Mouse (Mus musculus): ENCODE data around the gene Iffo2. TPM values are rescaled to one million over a fixed set of nuclear protein-coding genes. Genes with fewer than 3 reads are reported as not detected.

Iffo2 gene
- polyA plus RNA-seq, 2 experiments = 0.56 to 1.4 TPM

DNA sequence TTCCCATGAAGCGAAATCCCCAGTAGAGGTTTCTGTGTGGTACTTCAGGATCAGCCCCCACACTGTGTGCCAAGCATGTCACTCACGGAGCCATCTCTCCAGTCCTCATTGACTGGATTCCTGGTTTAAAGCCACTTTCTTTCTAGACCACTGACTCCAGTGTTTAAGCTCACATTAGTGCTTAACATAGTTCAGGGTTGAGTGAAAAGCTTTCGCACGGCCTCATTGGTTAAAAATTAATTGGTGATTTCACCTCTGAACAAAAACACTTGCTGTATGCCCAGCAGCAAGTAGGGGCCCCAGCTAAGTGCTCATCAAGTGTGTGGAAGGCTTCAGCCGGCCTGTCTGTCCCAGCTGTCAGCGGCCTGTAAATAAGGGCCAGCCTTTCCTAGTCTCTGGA is 137.3 kb downstream of the Iffo2 start:
- DNase-seq (ENCODE audit: low read depth in 3 of 3, low spot score in 3 of 3) (no peak), ATAC-seq (ENCODE audit: insufficient read depth) (no peak)
- 60% methylated on average over 6 of the region's 6 CpGs for WGBS (ENCODE audit: insufficient replicate concordance)
- Histone ChIP-seq H3K4me2 (ENCODE audit: low read depth) (no peak overlapping the region), H3K4me3 (ENCODE audit: insufficient read depth in 1 of 2, low read depth in 2 of 2, low read length in 2 of 2) (no peak overlapping the region), H3K9me3 (ENCODE audit: control insufficient read depth, low read length) (no peaks in the 10 kb centered on the region), H3K9ac (replicated peaks) (no peak overlapping the region), H3K36me3 (replicated peaks; ENCODE audit: control insufficient read depth, insufficient read depth, low read depth) (no peaks in the 10 kb centered on the region), H3K27ac (no peak overlapping the region), H3K4me1 (replicated peaks; ENCODE audit: control insufficient read depth in 2 of 2, insufficient read depth in 2 of 2, low read length in 1 of 2) (no peaks in the 10 kb centered on the region), H3K27me3 (ENCODE audit: control insufficient read depth, insufficient read depth, low read length) (no peaks in the 10 kb centered on the region)
- TF ChIP-seq CTCF (IDR thresholded peaks at IDR 0.05; ENCODE audit: low read depth) (no peak), EP300 (IDR thresholded peaks at IDR 0.05; ENCODE audit: low read depth) (no peak)

DNA sequence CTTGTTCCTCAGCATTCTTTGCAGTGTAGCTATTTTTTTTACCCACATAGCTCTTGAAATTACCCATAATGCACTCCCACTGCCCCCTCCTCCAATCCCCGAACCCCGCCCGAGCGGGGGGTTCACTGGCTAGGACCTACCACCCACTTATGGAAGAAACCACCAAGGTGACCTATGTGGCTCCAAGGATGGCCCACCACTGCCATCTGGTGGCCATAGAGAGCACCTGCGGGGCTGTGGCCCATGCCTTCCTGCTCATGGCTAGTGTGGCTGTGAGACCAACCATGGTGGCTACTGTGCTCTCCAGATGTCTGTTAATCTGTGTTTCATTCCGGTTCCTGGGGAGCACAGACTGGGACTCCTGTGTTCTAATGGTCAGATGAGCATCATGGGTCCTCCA is 139.5 kb downstream of the Iffo2 start:
- no peaks in the 10 kb centered on the region for H3K4me1 ChIP-seq (replicated peaks; ENCODE audit: control insufficient read depth in 2 of 2, insufficient read depth in 2 of 2, low read length in 1 of 2)
- no peak for TF ChIP-seq EP300 (IDR thresholded peaks at IDR 0.05; ENCODE audit: low read depth)
- TF ChIP-seq CTCF (IDR thresholded peaks at IDR 0.05; ENCODE audit: low read depth) = peak; percentile 97
- H3K27ac ChIP-seq = no peak overlapping the region
- H3K4me3 ChIP-seq (ENCODE audit: insufficient read depth in 1 of 2, low read depth in 2 of 2, low read length in 2 of 2) = no peak overlapping the region
- no peak overlapping the region for H3K9ac ChIP-seq (replicated peaks)
- no peaks in the 10 kb centered on the region for H3K9me3 ChIP-seq (ENCODE audit: control insufficient read depth, low read length)
- H3K36me3 ChIP-seq (replicated peaks; ENCODE audit: control insufficient read depth, insufficient read depth, low read depth) = no peaks in the 10 kb centered on the region
- peak; percentile 24 to 33 (median 26) for DNase-seq (ENCODE audit: low read depth in 3 of 3, low spot score in 3 of 3)
- 8% methylated on average over 6 of the region's 6 CpGs for WGBS (ENCODE audit: insufficient replicate concordance)
- no peaks in the 10 kb centered on the region for H3K27me3 ChIP-seq (ENCODE audit: control insufficient read depth, insufficient read depth, low read length)
- H3K4me2 ChIP-seq (ENCODE audit: low read depth) = no peak overlapping the region
- ATAC-seq (ENCODE audit: insufficient read depth) = no peak

Small RNAs within 50 kb of the gene (microRNA-seq; reads per million reads assigned to microRNA genes)
- gene Gm25571 = not detected
- not detected for gene Mir7020

Other genes starting within 250 kb of the Iffo2 start
- 7.9 and 8.1 TPM in 2 replicates for gene Pqlc2, start 219.8 kb upstream of the Iffo2 start, polyA plus RNA-seq (2012; rRNA removed)
- gene Pqlc2, start 219.8 kb upstream of the Iffo2 start, polyA plus RNA-seq (2014; fragmentation: Nextera tagmentation; extraction: Ambion mirVana) = 8.6 and 9.7 TPM in 2 replicates
- 8.3 and 9.8 TPM in 2 replicates for gene Akr7a5, start 219.8 kb upstream of the Iffo2 start, polyA plus RNA-seq (2012; rRNA removed)
- 28.4 and 34.2 TPM in 2 replicates for gene Akr7a5, start 219.8 kb upstream of the Iffo2 start, polyA plus RNA-seq (2014; fragmentation: Nextera tagmentation; extraction: Ambion mirVana)
- gene Mrto4, start 178.0 kb upstream of the Iffo2 start, polyA plus RNA-seq (2012; rRNA removed) = 37.3 and 57.9 TPM in 2 replicates
- 86.7 and 89.3 TPM in 2 replicates for gene Mrto4, start 178.0 kb upstream of the Iffo2 start, polyA plus RNA-seq (2014; fragmentation: Nextera tagmentation; extraction: Ambion mirVana)
- gene Emc1, start 178.0 kb upstream of the Iffo2 start, polyA plus RNA-seq (2012; rRNA removed) = 9.4 and 10.6 TPM in 2 replicates
- 5.3 and 6.5 TPM in 2 replicates for gene Emc1, start 178.0 kb upstream of the Iffo2 start, polyA plus RNA-seq (2014; fragmentation: Nextera tagmentation; extraction: Ambion mirVana)
- gene Ubr4, start 177.9 kb upstream of the Iffo2 start, polyA plus RNA-seq (2012; rRNA removed) = 55.5 and 58.9 TPM in 2 replicates
- gene Ubr4, start 177.9 kb upstream of the Iffo2 start, polyA plus RNA-seq (2014; fragmentation: Nextera tagmentation; extraction: Ambion mirVana) = 34.0 and 38.9 TPM in 2 replicates
- gene Gm21969, start 72.6 kb downstream of the Iffo2 start, polyA plus RNA-seq (2012; rRNA removed) = not detected in 2 replicates
- gene Gm21969, start 72.6 kb downstream of the Iffo2 start, polyA plus RNA-seq (2014; fragmentation: Nextera tagmentation; extraction: Ambion mirVana) = not detected in 2 replicates
- gene Aldh4a1, start 92.3 kb downstream of the Iffo2 start, polyA plus RNA-seq (2012; rRNA removed) = 31.1 and 31.6 TPM in 2 replicates
- 29.9 and 37.1 TPM in 2 replicates for gene Aldh4a1, start 92.3 kb downstream of the Iffo2 start, polyA plus RNA-seq (2014; fragmentation: Nextera tagmentation; extraction: Ambion mirVana)
- 0.01 TPM in 1 of 2 replicates, not detected in the other for gene Tas1r2, start 123.0 kb downstream of the Iffo2 start, polyA plus RNA-seq (2012; rRNA removed)
- gene Tas1r2, start 123.0 kb downstream of the Iffo2 start, polyA plus RNA-seq (2014; fragmentation: Nextera tagmentation; extraction: Ambion mirVana) = not detected in 2 replicates

All from liver, embryonic 14.5 days (tissue).